Mouse (Mus musculus) midbrain, embryonic 10.5 days (tissue): ENCODE measurements at regions not wholly inside any gene's neighbourhood (a gene's known extent, or its start where the extent isn't known, plus 50 kb on each side); places are given as distances from the start of the nearest gene placed in this dataset.

Experiments
- DNase-seq: peaks from one replicate; pipeline ENCODE4 v3.0.0-alpha.2; 2017; ENCODE audit warnings: low spot score
- H3K27ac ChIP-seq: fragments of 300-500 bp; sonication (generic); replicated peaks from 2 replicates; pipeline ENCODE4 v1.5.1; 2016; ENCODE audit warnings: mild to moderate bottlenecking
- H3K27me3 ChIP-seq: fragments of 300-500 bp; sonication (generic); 2 replicates; pipeline ENCODE4 v1.6.1; 2016; ENCODE audit warnings: low read depth, mild to moderate bottlenecking; ENCODE audit not compliant: poor library complexity, severe bottlenecking
- H3K36me3 ChIP-seq: fragments of 300-500 bp; sonication (generic); 2 replicates; pipeline ENCODE4 v1.6.1; 2016; ENCODE audit warnings: mild to moderate bottlenecking, moderate library complexity
- H3K4me1 ChIP-seq: fragments of 300-500 bp; sonication (generic); 2 replicates; pipeline ENCODE4 v1.6.1; 2016
- H3K4me3 ChIP-seq: fragments of 300-500 bp; sonication (generic); 2 replicates; pipeline ENCODE4 v1.5.1; 2016; ENCODE audit warnings: mild to moderate bottlenecking, moderate library complexity
- H3K9me3 ChIP-seq: fragments of 300-500 bp; sonication (generic); replicated peaks from 2 replicates; pipeline ENCODE4 v1.6.1; 2016; ENCODE audit warnings: mild to moderate bottlenecking
- WGBS: fragments of 180-500 bp; shearing (Covaris S2); methylation state at CpG from one replicate; pipeline ENCODE4 v1.1.7; 2016; 5-methylcytosine and 5-hydroxymethylcytosine counted together

DNA sequence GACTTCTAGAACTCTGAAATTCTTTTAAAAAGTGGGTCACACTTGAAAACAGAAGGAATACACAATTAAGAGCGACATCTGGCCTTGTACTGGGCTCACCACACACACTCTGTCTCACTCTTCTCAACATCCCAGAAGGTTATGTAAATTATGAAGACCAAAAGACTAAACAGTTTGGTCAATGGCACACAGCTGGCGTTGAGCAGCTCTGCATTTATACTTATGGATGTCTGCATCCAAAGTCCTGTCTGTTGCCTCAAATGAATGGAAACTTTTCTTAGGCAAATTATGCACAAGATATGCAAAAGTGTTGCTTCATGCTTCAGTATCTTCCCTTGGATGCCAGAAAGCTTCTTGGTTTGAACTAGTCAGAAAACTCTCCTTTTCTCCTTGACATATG lies 323.5 kb downstream of the Ppp3ca start:
- no peak for DNase-seq
- H3K4me1 ChIP-seq, result no peaks in the 10 kb centered on the region
- no peak overlapping the region for H3K4me3 ChIP-seq
- WGBS, result 85% methylated on average over 2 of the region's 2 CpGs
- H3K27me3 ChIP-seq, result no peaks in the 10 kb centered on the region
- no peaks in the 10 kb centered on the region for H3K9me3 ChIP-seq
- H3K27ac ChIP-seq, result no peak overlapping the region
- H3K36me3 ChIP-seq, result no peaks in the 10 kb centered on the region

- H3K4me3 ChIP-seq, result no peak overlapping the region
- H3K9me3 ChIP-seq, result no peaks in the 10 kb centered on the region
- H3K27ac ChIP-seq, result no peak overlapping the region
- H3K27me3 ChIP-seq, result no peaks in the 10 kb centered on the region
- no peaks in the 10 kb centered on the region for H3K4me1 ChIP-seq
- H3K36me3 ChIP-seq, result no peaks in the 10 kb centered on the region
- no peak for DNase-seq
- WGBS, result 87% methylated on average over 8 of the region's 8 CpGs
Observed at GRCm38 (mm10) chr3:136994361-136995083, 324.6 kb downstream of the Ppp3ca start.

DNA sequence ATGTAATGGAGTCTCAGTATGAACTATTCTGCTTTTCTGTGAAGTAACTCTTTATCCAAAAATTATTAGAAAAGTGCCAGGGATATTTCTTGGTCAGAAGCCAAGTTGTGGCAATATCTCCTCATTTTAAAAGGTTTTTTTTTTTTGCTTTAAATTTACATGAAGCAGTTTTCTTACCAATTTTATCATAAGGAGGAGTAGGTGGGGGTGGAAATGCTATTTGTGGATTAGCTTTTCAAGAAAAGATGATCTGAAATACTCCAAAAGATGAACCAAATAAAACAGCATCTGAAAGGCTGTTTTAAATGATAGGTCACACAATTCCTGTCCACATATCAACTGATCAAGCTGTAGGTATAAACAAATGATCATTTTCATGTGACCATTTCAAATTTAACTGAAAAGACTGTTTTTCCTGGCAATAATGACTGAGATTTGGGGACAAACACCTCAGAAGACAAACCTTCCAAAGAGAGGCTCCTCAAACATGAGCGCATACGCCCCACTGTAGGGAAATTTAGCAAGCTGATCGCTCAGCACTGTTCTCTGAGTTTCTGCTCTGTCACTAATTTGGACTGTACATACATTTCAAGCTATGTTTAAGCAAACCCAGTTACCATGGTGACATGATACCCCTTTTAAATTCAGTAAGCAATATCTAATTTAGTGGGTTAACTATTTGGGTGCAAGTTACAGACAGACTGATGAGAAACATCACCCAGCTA lies 325.8 kb downstream of the Ppp3ca start:
- Histone ChIP-seq H3K36me3 (no peaks in the 10 kb centered on the region), H3K4me3 (no peak overlapping the region), H3K27me3 (no peaks in the 10 kb centered on the region), H3K9me3 (no peaks in the 10 kb centered on the region), H3K27ac (no peak overlapping the region), H3K4me1 (no peaks in the 10 kb centered on the region)
- no peak for DNase-seq
- 89% methylated on average over 3 of the region's 3 CpGs for WGBS

- H3K27me3 ChIP-seq, result no peaks in the 10 kb centered on the region
- WGBS, result 87% methylated on average over 5 of the region's 5 CpGs
- no peaks in the 10 kb centered on the region for H3K36me3 ChIP-seq
- DNase-seq, result no peak
- H3K4me1 ChIP-seq, result no peaks in the 10 kb centered on the region
- H3K27ac ChIP-seq, result no peak overlapping the region
- H3K9me3 ChIP-seq, result no peaks in the 10 kb centered on the region
- H3K4me3 ChIP-seq, result no peak overlapping the region
Observed at GRCm38 (mm10) chr3:136996381-136996895, 326.5 kb downstream of the Ppp3ca start.

- H3K9me3 ChIP-seq, result no peaks in the 10 kb centered on the region
- H3K4me3 ChIP-seq, result no peak overlapping the region
- H3K27me3 ChIP-seq, result no peaks in the 10 kb centered on the region
- no peaks in the 10 kb centered on the region for H3K4me1 ChIP-seq
- no peaks in the 10 kb centered on the region for H3K36me3 ChIP-seq
- no peak for DNase-seq
- no peak overlapping the region for H3K27ac ChIP-seq
- WGBS, result 73% methylated on average over 2 of the region's 2 CpGs
Observed at GRCm38 (mm10) chr3:137011551-137011950, 329.3 kb upstream of the Emcn start.

DNA sequence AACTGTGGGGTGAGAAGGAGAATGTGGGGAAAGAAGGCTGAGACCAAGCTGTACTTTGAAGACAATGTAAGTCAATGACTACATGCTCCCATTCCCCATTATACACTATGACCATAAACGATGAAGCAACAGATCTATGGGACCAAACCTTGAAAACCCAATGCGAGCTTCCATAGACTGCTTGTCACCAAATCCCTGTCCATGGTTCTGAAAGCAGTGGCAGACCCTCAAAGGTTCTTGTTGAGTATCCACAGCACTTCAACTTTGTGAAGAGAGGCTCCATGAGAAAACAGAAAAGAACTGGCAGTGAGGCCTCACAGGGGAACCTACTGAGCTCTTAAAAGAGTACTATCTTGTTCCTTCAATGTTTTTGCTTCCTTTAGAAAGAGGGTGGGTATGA lies 326.2 kb upstream of the Emcn start:
- Histone ChIP-seq H3K4me3 (no peak overlapping the region), H3K36me3 (no peaks in the 10 kb centered on the region), H3K9me3 (no peaks in the 10 kb centered on the region), H3K27ac (no peak overlapping the region), H3K4me1 (no peaks in the 10 kb centered on the region), H3K27me3 (no peaks in the 10 kb centered on the region)
- 76% methylated on average over 2 of the region's 2 CpGs for WGBS
- peak; percentile 13 for DNase-seq

DNA sequence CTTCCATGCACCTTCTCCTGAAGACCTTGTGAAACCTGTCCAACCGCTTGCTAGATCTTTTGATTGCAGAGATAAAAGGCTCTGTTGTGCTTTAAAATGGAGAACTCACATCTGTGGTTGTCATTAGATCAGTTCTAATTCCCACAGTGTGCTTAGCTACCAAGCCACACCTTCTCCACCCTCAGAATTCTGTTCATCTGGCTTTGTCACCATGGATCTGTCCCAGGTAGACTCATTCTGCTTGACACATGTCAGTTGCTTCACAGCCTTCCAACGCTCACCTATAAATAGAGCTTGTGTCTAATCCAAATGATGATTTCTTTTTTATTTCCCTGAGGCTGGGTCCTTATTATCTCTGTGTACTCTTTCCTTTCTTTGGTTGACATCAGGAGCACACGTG lies 325.7 kb upstream of the Emcn start:
- Histone ChIP-seq H3K4me1 (0 out of 2 replicates have a peak, but pooled peaks cover 5% of the 10 kb centered on the region), H3K4me3 (no peak overlapping the region), H3K36me3 (no peaks in the 10 kb centered on the region), H3K9me3 (no peaks in the 10 kb centered on the region), H3K27ac (no peak overlapping the region), H3K27me3 (no peaks in the 10 kb centered on the region)
- WGBS, result 88% methylated on average over 3 of the region's 3 CpGs
- no peak for DNase-seq

GRCm38 (mm10) chr3:137019971-137020634 lies 320.8 kb upstream of the Emcn start:
- Histone ChIP-seq H3K27ac (no peak overlapping the region), H3K27me3 (no peaks in the 10 kb centered on the region), H3K4me1 (0 out of 2 replicates have a peak, but pooled peaks cover 7% of the 10 kb centered on the region), H3K9me3 (no peaks in the 10 kb centered on the region), H3K36me3 (no peaks in the 10 kb centered on the region), H3K4me3 (no peak overlapping the region)
- WGBS, result 63% methylated on average over 3 of the region's 3 CpGs
- DNase-seq, result no peak

DNA sequence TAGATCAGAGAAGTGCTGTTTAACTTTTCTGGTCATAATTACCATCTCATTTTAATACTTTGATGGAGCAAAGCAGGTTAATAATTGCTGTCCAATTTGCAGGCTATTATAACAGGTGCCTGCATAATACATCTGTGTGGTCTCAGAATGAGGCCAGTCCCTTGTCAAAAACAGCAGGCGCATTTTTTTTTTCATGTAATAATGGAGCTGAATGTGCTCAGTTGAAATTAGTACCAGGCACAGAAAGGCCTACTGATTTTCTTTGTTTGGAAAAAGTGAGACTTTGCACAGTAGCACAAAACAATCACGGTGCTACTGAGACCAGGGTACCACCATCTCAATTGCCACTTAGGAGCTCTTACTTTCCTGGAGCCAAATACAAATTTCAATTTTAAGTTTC lies 311.3 kb upstream of the Emcn start:
- Histone ChIP-seq H3K4me1 (no peaks in the 10 kb centered on the region), H3K36me3 (no peaks in the 10 kb centered on the region), H3K27me3 (no peaks in the 10 kb centered on the region), H3K9me3 (no peaks in the 10 kb centered on the region), H3K4me3 (no peak overlapping the region), H3K27ac (no peak overlapping the region)
- DNase-seq, result no peak
- 89% methylated on average over 2 of the region's 2 CpGs for WGBS

- Histone ChIP-seq H3K4me3 (no peak overlapping the region), H3K36me3 (no peaks in the 10 kb centered on the region), H3K4me1 (no peaks in the 10 kb centered on the region), H3K27ac (no peak overlapping the region), H3K27me3 (no peaks in the 10 kb centered on the region), H3K9me3 (no peaks in the 10 kb centered on the region)
- 87% methylated on average over 2 of the region's 2 CpGs for whole genome bisulfite sequencing
- DNase-seq, result no peak
Observed at GRCm38 (mm10) chr3:137032802-137033201, 308.1 kb upstream of the Emcn start.

GRCm38 (mm10) chr3:137039638-137040037 lies 301.2 kb upstream of the Emcn start:
- no peaks in the 10 kb centered on the region for H3K27me3 ChIP-seq
- H3K9me3 ChIP-seq, result no peaks in the 10 kb centered on the region
- H3K36me3 ChIP-seq, result no peaks in the 10 kb centered on the region
- DNase-seq, result no peak
- H3K4me3 ChIP-seq, result no peak overlapping the region
- WGBS, result 86% methylated on average over 8 of the region's 8 CpGs
- no peaks in the 10 kb centered on the region for H3K4me1 ChIP-seq
- H3K27ac ChIP-seq, result no peak overlapping the region

DNA sequence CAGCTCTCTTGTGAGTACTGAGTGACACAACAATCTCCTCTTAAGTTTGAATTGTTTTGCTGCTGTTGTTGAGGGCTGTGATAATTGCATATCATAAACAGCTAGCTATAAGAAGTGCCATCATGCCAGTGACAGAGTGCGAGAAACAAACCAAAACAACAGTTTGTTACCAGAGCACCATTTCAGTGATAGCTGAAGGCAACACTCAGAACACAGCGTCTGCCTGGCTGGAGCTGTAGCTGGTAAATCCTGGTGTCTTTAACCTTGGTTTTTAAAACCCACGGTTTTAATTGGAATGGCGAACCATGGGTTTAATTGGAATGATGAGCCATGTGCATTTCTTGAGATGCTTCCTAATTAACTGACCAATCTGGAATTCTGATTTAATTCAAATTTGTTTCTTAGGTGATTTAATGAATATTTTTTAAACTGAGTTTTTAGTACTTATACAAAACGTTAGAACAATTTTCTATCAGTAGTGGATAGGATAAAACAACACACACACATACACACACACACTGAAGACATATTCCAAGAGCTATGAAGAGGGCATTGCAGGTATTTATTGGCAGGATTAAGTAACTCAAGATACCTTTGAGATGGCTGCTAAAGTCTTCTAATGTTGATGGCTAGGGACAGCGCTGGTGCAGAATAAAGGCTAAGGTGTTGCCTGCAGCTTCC lies 284.2 kb upstream of the Emcn start:
- H3K4me1 ChIP-seq, result no peaks in the 10 kb centered on the region
- no peak overlapping the region for H3K27ac ChIP-seq
- H3K27me3 ChIP-seq, result no peaks in the 10 kb centered on the region
- H3K36me3 ChIP-seq, result no peaks in the 10 kb centered on the region
- H3K9me3 ChIP-seq, result no peaks in the 10 kb centered on the region
- no peak overlapping the region for H3K4me3 ChIP-seq
- no peak for DNase-seq
- 86% methylated on average over 6 of the region's 6 CpGs for WGBS
